Mouse (Mus musculus) CH12.LX (cell line): ENCODE data around the gene Cox6b2. TPM values are rescaled to one million over a fixed set of nuclear protein-coding genes. Genes with fewer than 3 reads are reported as not detected.

ENCODE experiments used
- DNase-seq: peaks from one replicate; pipeline ENCODE4 v3.0.0-alpha.2; 2013; ENCODE audit errors: extremely low read depth
- H3K27ac ChIP-seq: 2 replicates; pipeline ENCODE4 v1.5.1; 2012; ENCODE audit warnings: low read depth, mild to moderate bottlenecking, control low read depth, moderate library complexity; ENCODE audit not compliant: insufficient read depth
- H3K27me3 ChIP-seq: replicated peaks from 2 replicates; pipeline ENCODE3; 2012; ENCODE audit warnings: inconsistent platforms
- H3K36me3 ChIP-seq, 2 experiments: replicated peaks in 1 of 2; 2 replicates each; pipeline versions ENCODE3 to v1.6.1; 2012; ENCODE audit warnings: inconsistent platforms in 1 of 2, low read length in 1 of 2, mild to moderate bottlenecking in 1 of 2, mixed read lengths in 1 of 2, moderate library complexity in 1 of 2; ENCODE audit not compliant: control insufficient read depth in 1 of 2, insufficient read depth in 1 of 2
- H3K4me1 ChIP-seq, 2 experiments: 2 replicates each; pipeline ENCODE4 v1.6.1; 2012; ENCODE audit warnings: inconsistent platforms in 1 of 2, moderate library complexity in 1 of 2; ENCODE audit not compliant: insufficient read depth in 2 of 2, control insufficient read depth in 1 of 2
- H3K4me2 ChIP-seq: 2 replicates; pipeline ENCODE4 v1.6.1; 2012; ENCODE audit warnings: low read depth, mild to moderate bottlenecking, control low read depth; ENCODE audit not compliant: poor library complexity, insufficient read depth, severe bottlenecking
- H3K4me3 ChIP-seq, 3 experiments: fragments of 150-350 bp in 1 of 3; sonication (generic) in 1 of 3; replicated peaks in 1 of 3; 2 replicates each; pipeline versions ENCODE3 to v1.5.1; 2011 to 2012; ENCODE audit warnings: low read depth in 2 of 3, low read length in 2 of 3, mild to moderate bottlenecking in 2 of 3, moderate library complexity in 2 of 3, control low read depth in 1 of 3, improper control_type of control experiment in 1 of 3, inconsistent platforms in 1 of 3, mixed read lengths in 1 of 3; ENCODE audit not compliant: poor library complexity in 1 of 3
- H3K79me2 ChIP-seq: replicated peaks from 2 replicates; pipeline ENCODE4 v1.6.1; 2012; ENCODE audit warnings: mild to moderate bottlenecking, moderate library complexity; ENCODE audit not compliant: control insufficient read depth, poor library complexity, insufficient read depth, severe bottlenecking; ENCODE audit errors: extremely low read depth
- H3K9ac ChIP-seq: 2 replicates; pipeline ENCODE4 v1.6.1; 2012; ENCODE audit warnings: low read depth, mild to moderate bottlenecking, control low read depth, moderate library complexity; ENCODE audit not compliant: insufficient read depth
- H3K9me3 ChIP-seq: replicated peaks from 2 replicates; pipeline ENCODE3; 2012; ENCODE audit warnings: low read length, inconsistent platforms, mixed read lengths
- BHLHE40 ChIP-seq: IDR thresholded peaks from 2 replicates; pipeline ENCODE4 v1.6.1; 2011; ENCODE audit warnings: mild to moderate bottlenecking, low read depth, low read length, improper control_type of control experiment
- CHD1 ChIP-seq: IDR thresholded peaks from 2 replicates; pipeline ENCODE4 v1.6.1; 2012; ENCODE audit warnings: low read depth, low read length, improper control_type of control experiment, inconsistent platforms
- CHD2 ChIP-seq: IDR thresholded peaks from 2 replicates; pipeline ENCODE4 v1.6.1; 2011; ENCODE audit warnings: low read length, improper control_type of control experiment
- CTCF ChIP-seq, 2 experiments: IDR thresholded peaks in 1 of 2; conservative IDR thresholded peaks in 1 of 2; 2 replicates each; pipeline ENCODE4 v1.5.1; 2011 to 2012; ENCODE audit warnings: low read depth in 2 of 2, low read length in 2 of 2, improper control_type of control experiment in 1 of 2, inconsistent platforms in 1 of 2, mild to moderate bottlenecking in 1 of 2, moderate library complexity in 1 of 2
- E2F4 ChIP-seq: IDR thresholded peaks from 2 replicates; pipeline ENCODE4 v1.6.1; 2011; ENCODE audit warnings: low read depth, low read length, improper control_type of control experiment; ENCODE audit not compliant: insufficient replicate concordance
- ELF1 ChIP-seq: IDR thresholded peaks from 2 replicates; pipeline ENCODE4 v1.6.1; 2014; ENCODE audit warnings: low read depth, mild to moderate bottlenecking, inconsistent platforms, low read length, improper control_type of control experiment
- EP300 ChIP-seq: IDR thresholded peaks from 2 replicates; pipeline ENCODE4 v1.6.1; 2011; ENCODE audit warnings: low read length, improper control_type of control experiment
- ETS1 ChIP-seq: conservative IDR thresholded peaks from 2 replicates; pipeline ENCODE4 v1.6.1; 2012; ENCODE audit warnings: low read depth, mild to moderate bottlenecking, inconsistent platforms, low read length, improper control_type of control experiment, moderate library complexity
- GABPA ChIP-seq: IDR thresholded peaks from 2 replicates; pipeline ENCODE4 v1.6.1; 2012; ENCODE audit warnings: low read depth, low read length, improper control_type of control experiment, inconsistent platforms; ENCODE audit not compliant: insufficient replicate concordance
- HCFC1 ChIP-seq: IDR thresholded peaks from 2 replicates; pipeline ENCODE4 v1.6.1; 2012; ENCODE audit warnings: low read depth, mild to moderate bottlenecking, inconsistent platforms, low read length, improper control_type of control experiment
- IRF4 ChIP-seq: IDR thresholded peaks from 2 replicates; pipeline ENCODE4 v1.6.1; 2014; ENCODE audit warnings: low read depth, mild to moderate bottlenecking, inconsistent platforms, low read length, improper control_type of control experiment
- JUN ChIP-seq: IDR thresholded peaks from 2 replicates; pipeline ENCODE4 v1.6.1; 2011; ENCODE audit warnings: low read depth, mild to moderate bottlenecking, low read length, improper control_type of control experiment, moderate library complexity; ENCODE audit not compliant: insufficient read depth
- JUND ChIP-seq: conservative IDR thresholded peaks from 2 replicates; pipeline ENCODE4 v1.6.1; 2011; ENCODE audit warnings: low read depth, low read length, improper control_type of control experiment
- KAT2A ChIP-seq: IDR thresholded peaks from 2 replicates; pipeline ENCODE4 v1.6.1; 2012; ENCODE audit warnings: low read length, improper control_type of control experiment, inconsistent platforms; ENCODE audit not compliant: insufficient replicate concordance
- MAFK ChIP-seq: IDR thresholded peaks from 2 replicates; pipeline ENCODE4 v1.6.1; 2011; ENCODE audit warnings: low read length, improper control_type of control experiment; ENCODE audit not compliant: insufficient replicate concordance
- MAX ChIP-seq: IDR thresholded peaks from 2 replicates; pipeline ENCODE4 v1.6.1; 2011; ENCODE audit warnings: low read length, improper control_type of control experiment
- MAZ ChIP-seq: IDR thresholded peaks from 2 replicates; pipeline ENCODE4 v1.6.1; 2012; ENCODE audit warnings: low read depth, mild to moderate bottlenecking, inconsistent platforms, low read length, improper control_type of control experiment, moderate library complexity
- MEF2A ChIP-seq: IDR thresholded peaks from 2 replicates; pipeline ENCODE4 v1.6.1; 2014; ENCODE audit warnings: low read depth, mild to moderate bottlenecking, inconsistent platforms, low read length, improper control_type of control experiment, borderline replicate concordance
- MXI1 ChIP-seq: IDR thresholded peaks from 2 replicates; pipeline ENCODE4 v1.6.1; 2011; ENCODE audit warnings: mild to moderate bottlenecking, low read depth, low read length, improper control_type of control experiment
- MYC ChIP-seq: IDR thresholded peaks from 2 replicates; pipeline ENCODE4 v1.6.1; 2011; ENCODE audit warnings: low read depth, mild to moderate bottlenecking, improper control_type of control experiment, low read length
- NELFE ChIP-seq: IDR thresholded peaks from 2 replicates; pipeline ENCODE4 v1.6.1; 2011; ENCODE audit warnings: low read depth, low read length, improper control_type of control experiment
- NRF1 ChIP-seq: IDR thresholded peaks from 2 replicates; pipeline ENCODE4 v1.6.1; 2014; ENCODE audit warnings: low read depth, mild to moderate bottlenecking, inconsistent platforms, low read length, improper control_type of control experiment, moderate library complexity
- PAX5 ChIP-seq: IDR thresholded peaks from 2 replicates; pipeline ENCODE4 v1.6.1; 2012; ENCODE audit warnings: low read length, inconsistent platforms, mixed read lengths
- POLR2A ChIP-seq: IDR thresholded peaks from 2 replicates; pipeline ENCODE4 v1.6.1; 2011; ENCODE audit warnings: low read depth, mild to moderate bottlenecking, improper control_type of control experiment, low read length
- POLR2AphosphoS2 ChIP-seq: IDR thresholded peaks from 2 replicates; pipeline ENCODE4 v1.6.1; 2011; ENCODE audit warnings: low read depth, low read length, improper control_type of control experiment
- RAD21 ChIP-seq: IDR thresholded peaks from 2 replicates; pipeline ENCODE4 v1.6.1; 2011; ENCODE audit warnings: low read depth, mild to moderate bottlenecking, low read length, improper control_type of control experiment, moderate library complexity
- RCOR1 ChIP-seq: conservative IDR thresholded peaks from 2 replicates; pipeline ENCODE4 v1.6.1; 2012; ENCODE audit warnings: low read depth, mild to moderate bottlenecking, inconsistent platforms, low read length, improper control_type of control experiment
- SIN3A ChIP-seq: IDR thresholded peaks from 2 replicates; pipeline ENCODE4 v1.6.1; 2012; ENCODE audit warnings: low read length, improper control_type of control experiment, inconsistent platforms
- SMC3 ChIP-seq: IDR thresholded peaks from 2 replicates; pipeline ENCODE4 v1.6.1; 2011; ENCODE audit warnings: low read depth, low read length, improper control_type of control experiment
- TBP ChIP-seq: conservative IDR thresholded peaks from 2 replicates; pipeline ENCODE4 v1.6.1; 2011; ENCODE audit warnings: low read depth, low read length, improper control_type of control experiment
- TCF12 ChIP-seq: IDR thresholded peaks from 2 replicates; pipeline ENCODE4 v1.6.1; 2014; ENCODE audit warnings: low read depth, mild to moderate bottlenecking, inconsistent platforms, low read length, improper control_type of control experiment
- UBTF ChIP-seq: IDR thresholded peaks from 2 replicates; pipeline ENCODE4 v1.6.1; 2012; ENCODE audit warnings: low read depth, mild to moderate bottlenecking, inconsistent platforms, low read length, improper control_type of control experiment, moderate library complexity
- USF1 ChIP-seq: IDR thresholded peaks from 2 replicates; pipeline ENCODE4 v1.6.1; 2014; ENCODE audit warnings: low read depth, mild to moderate bottlenecking, inconsistent platforms, low read length, improper control_type of control experiment
- USF2 ChIP-seq: conservative IDR thresholded peaks from 2 replicates; pipeline ENCODE4 v1.6.1; 2011; ENCODE audit warnings: low read depth, low read length, improper control_type of control experiment
- ZC3H11A ChIP-seq: IDR thresholded peaks from 2 replicates; pipeline ENCODE4 v1.6.1; 2012; ENCODE audit warnings: low read depth, mild to moderate bottlenecking, inconsistent platforms, low read length, improper control_type of control experiment
- ZKSCAN1 ChIP-seq: IDR thresholded peaks from 2 replicates; pipeline ENCODE4 v1.6.1; 2012; ENCODE audit warnings: low read depth, inconsistent platforms, low read length, improper control_type of control experiment, borderline replicate concordance
- ZMIZ1 ChIP-seq: IDR thresholded peaks from 2 replicates; pipeline ENCODE4 v1.6.1; 2012; ENCODE audit warnings: low read depth, mild to moderate bottlenecking, inconsistent platforms, low read length, improper control_type of control experiment
- ZNF384 ChIP-seq: IDR thresholded peaks from 2 replicates; pipeline ENCODE4 v1.6.1; 2012; ENCODE audit warnings: low read depth, low read length, improper control_type of control experiment, inconsistent platforms
- dilution Hi-C: fragments of 300-500 bp; cut with MboI; formaldehyde crosslinking; loops from 2 replicates; pipeline ENCODE4 v1.14.3; 2020; ENCODE audit warnings: low sequenced_read_pairs; ENCODE audit not compliant: extremely low pct_unique_long_range_greater_than_20kb, extremely low pct_ligation_motif_present
- in situ Hi-C: fragments of 300-500 bp; cut with MboI; formaldehyde crosslinking; loops from 3 replicates; pipeline ENCODE4 v1.14.3; 2019; ENCODE audit warnings: low sequenced_read_pairs, low pct_ligation_motif_present, low pct_unique_long_range_greater_than_20kb, mixed read lengths
- polyA plus RNA-seq: library from polyadenylated mRNA; unstranded; fragments of >175 nt; gene quantifications from 2 replicates; pipeline ENCODE4 v1.2.1, GENCODE M21; 2012; ENCODE audit warnings: low read depth; ENCODE audit not compliant: insufficient read length
- total RNA-seq, 2 experiments: library from RNA; depleted of rRNA; stranded (reverse); fragments of 300-350 nt in 1 of 2; fragments of >200 nt in 1 of 2; gene quantifications; 2 replicates each; pipeline ENCODE4 v1.2.3; 2012 to 2014

Cox6b2 gene
- total and polyA plus RNA-seq, 3 experiments, result not detected

GRCm38 (mm10) chr7:4739544-4740275, 13.2 kb downstream of the Cox6b2 start, which contains the start of gene Kmt5c:
Kmt5c (plus strand) TSS chr7:4740115.
- Histone ChIP-seq H3K9me3 (no peaks in the 10 kb centered on the region), H3K4me3 (peak within 1 kb of the TSS; percentile 87 to 98 (median 88)), H3K36me3 (peaks cover 15 to 31% of the 10 kb centered on the region in 2 experiments), H3K79me2 (no peaks in the 10 kb centered on the region), H3K4me1 (peaks cover 5 to 24% of the 10 kb centered on the region in 2 experiments; a peak in 3 of 4 replicates), H3K9ac (peak within 1 kb of the TSS; percentile 85), H3K4me2 (peak within 1 kb of the TSS; percentile 94), H3K27me3 (no peaks in the 10 kb centered on the region), H3K27ac (peak within 1 kb of the TSS; percentile 71)
- TF ChIP-seq BHLHE40, result peak; percentile 56
- peak; percentile 15; the same call in 1 of the 2 replicates for TF ChIP-seq RCOR1
- peak; percentile 86 for TF ChIP-seq SIN3A
- peak; percentile 78 for TF ChIP-seq TCF12
- TF ChIP-seq UBTF, result no peak
- peak; percentile 97 for TF ChIP-seq MXI1
- TF ChIP-seq ELF1, result peak; percentile 90
- peak; percentile 78 for TF ChIP-seq IRF4
- TF ChIP-seq RAD21, result no peak
- no peak for TF ChIP-seq ETS1
- no peak for TF ChIP-seq CHD1
- no peak for TF ChIP-seq POLR2AphosphoS2
- TF ChIP-seq MAX, result peak; percentile 62; the same call in 1 of the 2 replicates
- no peak for TF ChIP-seq ZNF384
- peak; percentile 51; the same call in 1 of the 2 replicates for TF ChIP-seq NELFE
- no peak; the same call in 1 of the 2 replicates for TF ChIP-seq ZMIZ1
- no peak for TF ChIP-seq USF2
- peak; percentile 77; the same call in 1 of the 2 replicates for TF ChIP-seq KAT2A
- no peak for TF ChIP-seq JUN
- TF ChIP-seq CTCF (conservative IDR thresholded peaks at IDR 0.05 in 1 of 2, IDR thresholded peaks at IDR 0.05 in 1 of 2; ENCODE audit: low read depth in 2 of 2, low read length in 2 of 2), result no peak
- TF ChIP-seq ZKSCAN1, result no peak
- 0 out of 2 replicates have a peak, but pooled peaks have one; percentile 16 for TF ChIP-seq MEF2A
- TF ChIP-seq MAFK, result no peak
- no peak for TF ChIP-seq PAX5
- TF ChIP-seq ZC3H11A, result no peak
- no peak for TF ChIP-seq SMC3
- TF ChIP-seq TBP, result peak; percentile 97
- TF ChIP-seq USF1, result no peak
- TF ChIP-seq JUND, result no peak
- TF ChIP-seq MYC, result peak; percentile 56; the same call in 1 of the 2 replicates
- TF ChIP-seq EP300, result no peak
- 0 out of 2 replicates have a peak, but pooled peaks have one; percentile 27 for TF ChIP-seq NRF1
- TF ChIP-seq HCFC1, result peak; percentile 61
- peak; percentile 98 for TF ChIP-seq CHD2
- peak; percentile 85; the same call in 1 of the 2 replicates for TF ChIP-seq E2F4
- no peak for TF ChIP-seq GABPA
- TF ChIP-seq POLR2A, result peak; percentile 74
- TF ChIP-seq MAZ, result peak; percentile 54; the same call in 1 of the 2 replicates
- dilution Hi-C loops, result no loop called here
- peak; percentile 100 for DNase-seq
- in situ Hi-C loops, result no loop called here
